Mouse (Mus musculus): Measurements from ENCODE around the gene Fmo2. TPM values are rescaled to one million over a fixed set of nuclear protein-coding genes. Genes with fewer than 3 reads are reported as not detected.
A peak's percentile ranks its signal among the peaks of the same experiment; 100 is the strongest.

Fmo2 gene
- 2.0 and 3.2 TPM in 2 replicates for polyA plus RNA-seq (2012; rRNA removed)

DNA sequence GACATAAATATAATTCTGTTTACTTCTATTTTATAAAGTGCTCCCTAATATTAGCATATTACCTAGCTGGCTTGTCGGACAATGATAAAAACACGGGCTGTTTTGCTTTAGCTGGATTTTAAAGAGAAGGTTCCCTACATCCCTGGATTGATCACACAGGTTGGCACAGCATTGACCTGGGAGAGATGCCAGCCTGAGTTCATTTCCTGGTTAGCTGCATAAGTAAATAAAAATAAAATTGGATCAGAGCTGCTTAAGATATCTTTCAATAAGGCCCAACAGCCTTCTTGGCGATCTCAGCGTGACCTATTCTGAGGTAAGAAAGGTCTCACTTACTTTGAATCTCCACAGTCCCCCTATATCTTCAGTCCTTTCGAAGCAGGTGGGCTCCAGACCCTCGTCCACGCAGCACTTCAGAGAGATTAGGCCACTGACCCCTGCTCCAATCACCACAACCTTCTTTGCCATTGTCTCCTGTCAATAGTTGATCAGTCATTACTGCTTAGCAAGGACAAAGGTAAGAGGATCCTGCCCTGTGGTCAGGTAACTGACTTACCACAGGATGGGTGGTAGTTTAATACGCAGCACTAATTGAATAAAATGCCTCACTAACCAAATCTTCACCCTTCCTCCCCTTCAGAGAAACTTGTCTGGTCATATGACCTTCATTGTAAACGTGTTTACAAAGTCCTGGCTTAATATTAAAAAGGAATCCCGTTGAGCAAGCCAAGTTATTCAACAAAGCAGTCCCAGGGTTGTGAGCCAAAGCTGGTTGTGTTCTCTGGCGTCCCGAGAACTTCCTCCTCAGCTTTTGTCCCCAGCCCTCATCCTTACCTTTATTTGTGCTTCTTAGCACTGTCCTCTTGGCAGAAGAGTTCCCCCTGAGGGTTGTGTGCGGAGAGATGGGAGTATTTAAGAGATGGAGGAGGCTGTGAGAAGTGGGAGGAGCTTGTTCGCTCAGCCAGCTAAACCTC lies at the start of gene Fmo2:
Fmo2 (minus strand) TSS at position 889 of the 974 bp plus-strand sequence.
- no peak within 1 kb of the TSS for H3K4me3 ChIP-seq (ENCODE audit: insufficient read depth, low read length)
- TF ChIP-seq CTCF (IDR thresholded peaks at IDR 0.05; ENCODE audit: extremely low read depth, insufficient read depth, low read length) (no peak), POLR2A (IDR thresholded peaks at IDR 0.05; ENCODE audit: extremely low read depth, insufficient read depth, low read length) (no peak)
- no peaks in the 10 kb centered on the region for H3K4me1 ChIP-seq (ENCODE audit: control insufficient read depth, insufficient read depth, low read length)
- no peak within 1 kb of the TSS for H3K27ac ChIP-seq (ENCODE audit: insufficient read depth, low read length)

GRCm38 (mm10) chr1:162947934-162948333 lies 49.4 kb upstream of the Fmo2 start:
- Histone ChIP-seq H3K4me1 (ENCODE audit: control insufficient read depth, insufficient read depth, low read length) (no peaks in the 10 kb centered on the region), H3K4me3 (ENCODE audit: insufficient read depth, low read length) (no peak overlapping the region), H3K27ac (ENCODE audit: insufficient read depth, low read length) (no peak overlapping the region)
- TF ChIP-seq CTCF (IDR thresholded peaks at IDR 0.05; ENCODE audit: extremely low read depth, insufficient read depth, low read length) (no peak), POLR2A (IDR thresholded peaks at IDR 0.05; ENCODE audit: extremely low read depth, insufficient read depth, low read length) (no peak)

DNA sequence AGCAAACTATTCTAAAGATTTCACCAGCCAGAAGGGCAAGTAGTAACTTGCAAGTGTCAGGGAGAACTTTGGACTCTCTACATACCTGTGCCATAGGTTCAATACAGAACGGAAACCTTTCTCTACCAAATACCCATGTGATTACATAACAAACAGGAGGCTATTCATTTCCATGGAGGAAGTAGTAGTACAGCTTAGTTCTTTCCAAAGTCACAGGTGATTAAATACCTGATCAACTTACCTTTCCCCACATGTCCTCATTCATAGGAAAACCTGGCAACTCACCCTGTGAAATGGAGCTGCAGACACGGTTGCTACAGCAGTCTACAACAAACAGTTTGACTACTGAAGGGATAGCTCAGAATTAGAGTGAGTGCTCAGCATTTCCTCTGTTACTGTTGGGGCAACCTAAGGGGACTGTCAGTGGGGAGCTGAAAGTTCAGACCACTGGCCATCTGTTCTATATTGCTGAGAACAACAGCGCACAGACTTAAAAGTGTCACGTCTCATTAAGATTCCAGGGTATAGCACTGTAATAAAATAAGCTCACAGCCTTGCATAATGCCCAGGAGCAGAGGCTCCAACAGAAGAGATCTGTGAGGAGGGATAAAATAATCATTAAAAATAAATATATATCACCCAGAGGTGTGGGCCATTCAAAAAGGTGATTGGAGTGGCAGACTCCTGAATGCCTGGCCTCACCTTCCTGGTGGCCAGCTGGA lies 48.5 kb upstream of the Fmo2 start:
- H3K4me3 ChIP-seq (ENCODE audit: insufficient read depth, low read length): no peak overlapping the region
- TF ChIP-seq CTCF (IDR thresholded peaks at IDR 0.05; ENCODE audit: extremely low read depth, insufficient read depth, low read length): no peak
- TF ChIP-seq POLR2A (IDR thresholded peaks at IDR 0.05; ENCODE audit: extremely low read depth, insufficient read depth, low read length): no peak
- no peak overlapping the region for H3K27ac ChIP-seq (ENCODE audit: insufficient read depth, low read length)
- H3K4me1 ChIP-seq (ENCODE audit: control insufficient read depth, insufficient read depth, low read length): no peaks in the 10 kb centered on the region

- H3K4me3 ChIP-seq (ENCODE audit: insufficient read depth, low read length): no peak overlapping the region
- H3K4me1 ChIP-seq (ENCODE audit: control insufficient read depth, insufficient read depth, low read length): no peaks in the 10 kb centered on the region
- no peak for TF ChIP-seq POLR2A (IDR thresholded peaks at IDR 0.05; ENCODE audit: extremely low read depth, insufficient read depth, low read length)
- no peak for TF ChIP-seq CTCF (IDR thresholded peaks at IDR 0.05; ENCODE audit: extremely low read depth, insufficient read depth, low read length)
- H3K27ac ChIP-seq (ENCODE audit: insufficient read depth, low read length): no peak overlapping the region
Measured at GRCm38 (mm10) chr1:162943700-162944099, 45.2 kb upstream of the Fmo2 start.

- TF ChIP-seq CTCF (IDR thresholded peaks at IDR 0.05; ENCODE audit: extremely low read depth, insufficient read depth, low read length) (no peak), POLR2A (IDR thresholded peaks at IDR 0.05; ENCODE audit: extremely low read depth, insufficient read depth, low read length) (no peak)
- H3K4me1 ChIP-seq (ENCODE audit: control insufficient read depth, insufficient read depth, low read length): no peaks in the 10 kb centered on the region
- H3K27ac ChIP-seq (ENCODE audit: insufficient read depth, low read length): no peak overlapping the region
- H3K4me3 ChIP-seq (ENCODE audit: insufficient read depth, low read length): no peak overlapping the region
Measured at GRCm38 (mm10) chr1:162938696-162939351, 40.3 kb upstream of the Fmo2 start.

DNA sequence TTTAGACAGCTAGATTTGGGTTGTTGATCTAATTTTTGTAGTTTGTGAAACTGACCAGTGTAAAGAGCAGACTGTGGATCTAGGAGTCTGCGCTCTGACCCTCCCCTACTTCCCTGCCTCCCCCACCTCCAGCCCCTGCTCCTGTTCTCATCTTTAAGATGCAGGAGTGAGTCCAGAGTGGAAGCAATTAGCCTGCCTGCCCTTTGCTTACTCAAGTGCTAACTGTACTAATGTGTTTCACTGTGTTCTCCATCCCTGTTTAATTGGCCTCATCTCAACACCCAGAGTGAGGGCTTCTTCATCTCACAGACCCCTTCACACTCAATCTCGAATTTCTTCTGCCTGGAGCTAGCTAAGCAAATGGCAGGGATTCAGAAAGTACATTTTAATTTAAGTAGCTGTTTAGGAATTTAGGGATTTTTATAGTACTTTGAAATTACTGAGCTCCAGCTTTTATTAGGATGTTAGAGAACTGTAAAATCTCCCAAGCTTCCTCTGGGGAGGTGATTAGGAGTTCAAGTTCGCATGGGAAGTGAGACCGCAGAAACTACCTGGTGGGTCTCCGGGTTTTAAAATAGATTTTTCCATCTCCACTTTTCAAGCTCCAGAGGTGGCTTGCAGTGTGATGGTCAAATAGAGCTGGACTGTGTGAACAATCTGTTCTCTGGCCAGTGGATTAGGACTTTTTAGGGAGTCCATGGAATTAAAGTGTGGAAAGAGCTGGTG lies 39.6 kb upstream of the Fmo2 start:
- H3K4me3 ChIP-seq (ENCODE audit: insufficient read depth, low read length): no peak overlapping the region
- TF ChIP-seq CTCF (IDR thresholded peaks at IDR 0.05; ENCODE audit: extremely low read depth, insufficient read depth, low read length): no peak
- TF ChIP-seq POLR2A (IDR thresholded peaks at IDR 0.05; ENCODE audit: extremely low read depth, insufficient read depth, low read length): no peak
- H3K4me1 ChIP-seq (ENCODE audit: control insufficient read depth, insufficient read depth, low read length): no peaks in the 10 kb centered on the region
- no peak overlapping the region for H3K27ac ChIP-seq (ENCODE audit: insufficient read depth, low read length)

GRCm38 (mm10) chr1:162937415-162937814 lies 38.9 kb upstream of the Fmo2 start, which contains the start of gene Fmo6:
Fmo6 (minus strand) TSS chr1:162937515.
- Histone ChIP-seq H3K4me3 (ENCODE audit: insufficient read depth, low read length) (no peak within 1 kb of the TSS), H3K4me1 (ENCODE audit: control insufficient read depth, insufficient read depth, low read length) (no peaks in the 10 kb centered on the region), H3K27ac (ENCODE audit: insufficient read depth, low read length) (no peak within 1 kb of the TSS)
- TF ChIP-seq POLR2A (IDR thresholded peaks at IDR 0.05; ENCODE audit: extremely low read depth, insufficient read depth, low read length) (no peak), CTCF (IDR thresholded peaks at IDR 0.05; ENCODE audit: extremely low read depth, insufficient read depth, low read length) (no peak)

- Histone ChIP-seq H3K4me3 (ENCODE audit: insufficient read depth, low read length) (no peak overlapping the region), H3K27ac (ENCODE audit: insufficient read depth, low read length) (0 out of 2 replicates have a peak overlapping the region, but pooled peaks have one; percentile 46), H3K4me1 (ENCODE audit: control insufficient read depth, insufficient read depth, low read length) (peaks cover 3% of the 10 kb centered on the region)
- TF ChIP-seq POLR2A (IDR thresholded peaks at IDR 0.05; ENCODE audit: extremely low read depth, insufficient read depth, low read length): no peak
- no peak for TF ChIP-seq CTCF (IDR thresholded peaks at IDR 0.05; ENCODE audit: extremely low read depth, insufficient read depth, low read length)
Measured at GRCm38 (mm10) chr1:162934374-162935012, 36.0 kb upstream of the Fmo2 start.
